Mouse (Mus musculus): ENCODE results near the gene Tmem238.
A peak's percentile ranks its signal among the peaks of the same experiment; 100 is the strongest.

Tmem238 gene

DNA sequence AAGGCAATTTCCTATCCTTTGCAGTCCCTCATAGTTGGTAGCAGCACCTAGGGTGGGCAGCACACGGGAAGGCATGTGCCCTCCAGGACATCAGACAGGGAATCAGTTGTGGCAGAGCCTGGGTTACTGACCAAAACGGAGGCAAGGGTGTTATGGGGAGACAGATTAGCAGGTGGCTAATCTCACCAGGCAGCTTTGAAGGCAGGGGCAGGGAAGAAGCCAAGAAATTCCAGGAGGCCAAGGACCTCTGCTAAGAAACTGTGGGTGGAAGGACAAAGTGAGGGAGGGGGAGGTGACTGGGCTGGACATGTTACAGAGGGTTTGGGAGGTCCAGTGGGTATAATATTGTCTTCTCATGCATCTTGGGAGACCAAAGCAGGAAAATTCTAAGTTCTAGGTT, 46.1 kb downstream of the Tmem238 start:
- no peak for DNase-seq

DNA sequence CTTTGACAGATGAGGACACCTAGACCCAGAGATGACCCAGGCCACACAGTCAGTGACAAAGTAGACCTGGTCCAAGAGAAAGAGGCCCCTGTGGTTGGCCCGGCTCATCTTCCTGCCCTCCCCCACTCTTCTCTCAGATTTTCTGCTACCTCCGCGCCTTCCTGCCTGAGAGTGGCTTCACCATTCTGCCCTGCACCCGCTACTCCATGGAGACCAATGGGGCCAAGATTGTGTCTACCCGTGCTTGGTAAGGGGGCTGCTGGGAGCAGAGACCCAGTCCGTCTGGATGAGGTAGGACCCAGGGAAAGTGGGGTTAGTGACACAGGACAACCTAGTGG, 47.0 kb downstream of the Tmem238 start:
- DNase-seq, result no peak

DNA sequence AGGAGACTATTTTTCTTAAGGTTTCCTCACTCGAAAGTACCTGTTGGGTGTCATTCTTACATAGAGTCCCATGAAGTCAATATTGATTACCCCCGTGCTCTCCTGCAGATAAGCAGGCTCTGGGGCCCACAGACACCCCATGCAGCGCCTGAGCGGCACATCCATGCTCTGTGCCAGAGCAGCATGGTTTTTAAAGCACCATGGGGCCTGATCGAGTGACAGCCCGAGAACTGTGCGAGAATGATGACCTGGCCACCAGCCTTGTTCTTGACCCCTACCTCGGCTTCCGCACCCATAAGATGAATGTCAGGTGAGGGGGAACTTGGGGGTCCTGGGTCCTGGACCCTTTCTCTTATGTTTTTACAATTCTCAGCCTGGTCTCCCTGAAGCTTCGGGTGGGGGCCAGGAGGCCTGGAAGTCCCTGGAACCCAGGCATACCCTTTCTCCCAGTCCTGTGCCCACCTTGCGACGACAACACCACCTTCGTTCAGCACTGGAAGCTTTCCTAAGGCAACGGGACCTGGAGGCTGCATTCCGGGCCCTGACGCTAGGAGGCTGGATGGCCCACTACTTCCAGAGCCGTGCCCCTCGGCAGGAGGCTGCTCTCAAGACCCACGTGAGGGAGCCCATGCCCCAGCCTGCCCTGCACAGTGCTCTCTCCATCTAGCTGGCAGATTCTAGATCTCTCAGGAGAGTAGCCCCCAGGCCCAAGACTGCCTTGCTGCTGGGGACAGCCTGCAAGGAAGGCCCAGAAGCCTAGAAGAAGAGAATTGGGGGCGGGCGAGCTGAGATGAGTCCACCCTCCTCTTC, 47.6 kb downstream of the Tmem238 start:
- DNase-seq, result peak; percentile 59

DNA sequence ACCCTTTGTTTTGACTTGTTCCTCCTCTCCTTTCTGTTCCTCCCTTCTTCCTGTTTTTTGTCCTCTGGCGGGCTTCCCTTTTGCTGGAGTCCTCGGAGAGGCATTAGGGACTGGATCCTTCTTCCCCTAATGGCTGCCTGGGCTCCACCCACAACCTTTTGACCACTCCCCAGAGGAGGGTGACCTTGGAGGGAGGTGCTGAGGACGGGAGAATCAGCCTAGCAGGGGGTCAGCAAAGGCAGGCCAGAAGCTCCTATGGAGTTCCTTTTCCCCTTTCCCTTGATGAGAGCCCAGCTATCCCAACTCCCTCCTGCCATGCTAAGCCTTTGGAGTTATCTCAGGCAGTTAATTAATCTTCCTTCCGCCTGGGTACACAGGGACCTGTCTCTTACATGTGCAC, 48.3 kb downstream of the Tmem238 start:
- peak; percentile 87 for DNase-seq

DNA sequence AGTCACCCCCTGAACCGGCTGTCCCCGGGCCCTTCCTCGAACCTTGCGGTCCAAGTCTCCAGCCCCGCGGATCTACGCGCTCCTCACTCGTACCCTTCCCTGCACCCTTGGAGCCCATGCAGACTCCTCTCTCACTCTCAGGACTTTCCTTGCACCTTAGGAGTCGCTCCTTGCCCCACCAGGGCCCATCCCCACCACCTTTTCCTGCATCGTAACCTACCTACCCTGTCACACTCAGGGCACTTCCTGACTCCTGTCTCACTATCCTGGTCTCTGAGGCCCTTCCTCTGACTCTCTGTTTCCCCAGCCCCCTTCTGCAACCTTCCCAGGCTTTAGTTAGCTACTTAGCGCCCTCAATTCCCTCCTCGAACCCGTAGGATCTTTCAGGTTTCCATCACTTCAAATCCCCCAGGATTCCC, 49.1 kb downstream of the Tmem238 start:
- DNase-seq, result no peak

DNA sequence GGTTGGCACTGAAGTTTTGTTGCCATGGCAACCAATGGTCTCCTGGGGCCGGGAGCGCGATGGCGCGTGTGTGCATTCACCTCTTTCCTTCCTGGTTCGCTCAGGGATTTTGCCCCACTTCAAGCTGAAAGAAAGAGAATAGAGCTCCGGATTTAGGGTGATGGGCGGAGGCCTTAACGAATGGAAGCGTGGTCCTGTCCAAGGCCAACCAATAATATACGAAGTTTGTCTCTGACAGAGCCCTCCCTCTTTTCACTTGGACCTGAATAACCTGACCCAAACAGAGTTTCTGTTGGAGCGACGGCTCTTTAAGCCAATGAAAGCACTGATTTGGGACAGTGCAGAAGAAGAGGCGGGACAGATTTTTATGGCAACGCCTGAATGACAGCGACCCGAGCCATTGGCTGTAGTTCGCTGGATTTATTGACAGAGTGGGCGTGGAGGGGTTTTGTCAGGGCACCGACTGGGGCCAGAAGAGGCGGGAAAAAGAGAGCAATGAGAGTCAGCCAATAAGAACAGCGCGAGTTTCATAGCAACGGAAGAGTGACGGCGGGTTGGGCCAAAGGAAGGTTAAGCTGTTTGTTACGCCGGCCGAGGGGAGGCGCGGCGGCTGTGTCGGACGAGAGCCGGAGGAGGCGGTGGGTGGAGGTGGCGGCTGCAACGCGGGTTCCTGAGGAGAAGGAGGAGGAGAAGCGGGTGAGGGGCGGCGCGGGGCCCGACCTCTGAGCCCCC, 49.7 kb downstream of the Tmem238 start, which contains the start of gene Kmt5c:
Gene Kmt5c (plus strand): TSS at position 572 of the 732 bp plus-strand sequence.
- peak; percentile 100 for DNase-seq

DNA sequence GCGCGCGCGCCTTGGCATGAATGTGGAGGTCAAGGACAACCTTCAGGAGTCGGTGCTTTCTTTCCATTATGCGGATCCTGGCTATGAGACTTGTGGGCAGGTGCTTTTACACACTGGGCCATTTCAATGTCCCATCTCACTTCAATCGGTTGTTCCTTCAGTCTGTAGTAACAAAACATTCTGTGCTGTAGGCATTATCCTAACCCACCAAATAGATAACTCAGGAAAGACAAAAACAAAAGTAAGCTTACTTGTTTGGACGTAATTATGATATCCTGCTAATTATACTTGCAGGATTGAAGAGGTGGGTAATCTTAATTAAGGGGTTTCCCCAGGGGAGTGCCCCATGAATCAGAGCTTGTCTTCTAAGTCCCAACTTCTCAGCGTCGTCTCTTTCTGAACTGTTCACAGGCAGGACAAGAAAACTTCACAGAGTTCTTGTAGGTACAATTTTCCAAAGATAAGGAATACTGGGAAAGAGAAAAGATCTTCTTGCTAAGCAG, 50.4 kb downstream of the Tmem238 start:
- no peak for DNase-seq
